25 mouse cellular contexts compared by ENCODE assay signal in the genomic region with DNA sequence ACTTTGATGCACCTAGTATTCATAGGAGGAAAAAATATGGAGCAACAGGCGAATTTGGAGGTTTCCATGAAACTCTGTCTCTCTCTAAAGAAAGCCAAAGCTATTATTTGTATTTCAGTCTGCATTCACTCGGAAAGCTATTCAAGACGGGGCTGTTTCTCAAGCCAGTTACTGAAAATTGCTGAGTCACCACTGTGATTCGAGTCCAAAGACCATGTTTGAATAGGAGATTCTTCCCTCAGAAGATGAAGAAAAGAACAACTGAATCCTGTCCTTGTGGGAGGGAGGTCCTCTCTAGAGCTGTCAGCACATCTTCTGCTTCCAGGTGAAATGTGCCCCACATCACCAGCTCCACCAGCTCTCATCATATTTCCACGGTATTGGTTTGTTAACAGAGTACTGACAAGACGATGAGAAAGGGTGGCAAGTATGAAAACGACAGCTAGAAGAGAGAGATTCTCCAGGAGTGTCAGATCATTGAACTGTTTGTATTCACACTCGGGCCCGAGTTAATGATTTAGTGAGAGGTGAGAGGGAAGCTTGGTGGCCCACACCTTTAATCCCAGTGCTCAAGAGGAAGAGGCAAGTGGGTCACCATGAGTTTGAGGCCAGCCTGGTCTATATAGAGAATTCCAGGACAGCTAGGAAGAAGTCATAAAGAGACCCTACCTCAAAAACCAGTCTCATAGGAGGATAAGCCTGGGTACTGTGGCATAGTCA.
DNase-seq lines count a peak whose midpoint lies in the region; ATAC-seq and TF ChIP-seq lines count a peak whose summit lies in the region.
"Had no signal": no experiment of that assay in that cellular context is flagged by ENCODE, and none has a peak within 500 bp of the region (broad histone marks: within the 10 kb centered on the region; RNA-seq: fewer than 3 reads in every experiment).

No protein-coding gene starts in this region.

- TF ChIP-seq CTCF in liver, adult 2 months (IDR thresholded peaks at IDR 0.05; ENCODE audit: low read depth, low read length) = no peak
- no peak for TF ChIP-seq CTCF in thymus, adult 2 months (IDR thresholded peaks at IDR 0.05; ENCODE audit: borderline replicate concordance, control insufficient read depth, extremely low read depth, insufficient read depth, low read length, poor library complexity)

- TF ChIP-seq POLR2A in liver, adult 2 months (IDR thresholded peaks at IDR 0.05; ENCODE audit: extremely low read depth, insufficient read depth, low read length) = no peak
- no peak for TF ChIP-seq POLR2A in thymus, adult 2 months (IDR thresholded peaks at IDR 0.05; ENCODE audit: control insufficient read depth, extremely low read depth, insufficient read depth, low read length, poor library complexity)

- H3K4me3 ChIP-seq in liver, adult 2 months (ENCODE audit: insufficient read depth, low read depth, low read length) = no peak overlapping the region
- no peak overlapping the region for H3K4me3 ChIP-seq in liver, embryonic 11.5 days (ENCODE audit: low read depth, low read length)
- H3K4me3 ChIP-seq in midbrain, embryonic 13.5 days (replicated peaks) = no peak overlapping the region
- no peak overlapping the region for H3K4me3 ChIP-seq in thymus, adult 2 months (ENCODE audit: control insufficient read depth, insufficient read depth, low read length)
- H3K4me3 ChIP-seq: embryonic facial prominence, embryonic 13.5 days; erythroblast, embryonic 14.5 days; heart, embryonic 10.5 days; heart, embryonic 15.5 days; lung, embryonic 15.5 days; megakaryocyte, embryonic 14.5 days had no signal

- no peaks in the 10 kb centered on the region for H3K79me2 ChIP-seq in liver, adult 2 months (ENCODE audit: control insufficient read depth, insufficient read depth, low read length)

- 0 out of 2 replicates have a peak overlapping the region, but pooled peaks have one; percentile 5 for H3K27ac ChIP-seq in liver, adult 2 months (replicated peaks; ENCODE audit: insufficient read depth, low read depth, low read length)
- no peak overlapping the region for H3K27ac ChIP-seq in liver, embryonic 11.5 days (ENCODE audit: low read depth, low read length)
- no peak overlapping the region for H3K27ac ChIP-seq in midbrain, embryonic 13.5 days
- H3K27ac ChIP-seq in thymus, adult 2 months (ENCODE audit: control insufficient read depth, insufficient read depth, low read length) = no peak overlapping the region
- H3K27ac ChIP-seq: embryonic facial prominence, embryonic 13.5 days; heart, embryonic 10.5 days; heart, embryonic 15.5 days; lung, embryonic 15.5 days had no signal

- no peak overlapping the region for H3K9ac ChIP-seq in liver, adult 2 months (ENCODE audit: low read depth, low read length)
- H3K9ac ChIP-seq in liver, embryonic 11.5 days (ENCODE audit: low read depth, low read length) = no peak overlapping the region
- H3K9ac ChIP-seq in midbrain, embryonic 13.5 days (replicated peaks) = no peak overlapping the region
- H3K9ac ChIP-seq: embryonic facial prominence, embryonic 13.5 days; forebrain, postnatal 0 days; heart, embryonic 15.5 days; lung, embryonic 15.5 days had no signal

- H3K36me3 ChIP-seq in liver, adult 2 months (ENCODE audit: control insufficient read depth, insufficient read depth, low read length) = no peaks in the 10 kb centered on the region
- H3K36me3 ChIP-seq in liver, embryonic 11.5 days (ENCODE audit: control insufficient read depth, insufficient read depth, low read length) = no peaks in the 10 kb centered on the region
- no peaks in the 10 kb centered on the region for H3K36me3 ChIP-seq in midbrain, embryonic 13.5 days
- H3K36me3 ChIP-seq in thymus, adult 2 months (ENCODE audit: control insufficient read depth, insufficient read depth, low read length) = no peaks in the 10 kb centered on the region
- H3K36me3 ChIP-seq: embryonic facial prominence, embryonic 13.5 days; heart, embryonic 10.5 days; heart, embryonic 15.5 days; lung, embryonic 15.5 days had no signal

- 0 out of 2 replicates have a peak, but pooled peaks have one; percentile 13 for ATAC-seq in frontal cortex, adult (ENCODE audit: low TSS enrichment)
- ATAC-seq in liver, embryonic 11.5 days (replicated peaks; ENCODE audit: low FRiP score) = no peak
- no peak for ATAC-seq in midbrain, embryonic 13.5 days
- ATAC-seq: forebrain, postnatal 0 days had no signal

- no peaks in the 10 kb centered on the region for H3K27me3 ChIP-seq in liver, adult 2 months (ENCODE audit: control insufficient read depth, insufficient read depth, low read length)
- H3K27me3 ChIP-seq in liver, embryonic 11.5 days (replicated peaks; ENCODE audit: control insufficient read depth, insufficient read depth, low read length) = no peaks in the 10 kb centered on the region
- H3K27me3 ChIP-seq in midbrain, embryonic 13.5 days = no peaks in the 10 kb centered on the region
- no peaks in the 10 kb centered on the region for H3K27me3 ChIP-seq in thymus, adult 2 months (ENCODE audit: control insufficient read depth, insufficient read depth, low read length)
- H3K27me3 ChIP-seq: embryonic facial prominence, embryonic 13.5 days; heart, embryonic 15.5 days; lung, embryonic 15.5 days had no signal

- H3K4me2 ChIP-seq in liver, embryonic 11.5 days = no peak overlapping the region
- no peak overlapping the region for H3K4me2 ChIP-seq in midbrain, embryonic 13.5 days (replicated peaks)
- H3K4me2 ChIP-seq: embryonic facial prominence, embryonic 13.5 days; heart, embryonic 15.5 days; lung, embryonic 15.5 days had no signal

- H3K9me3 ChIP-seq in liver, embryonic 11.5 days (ENCODE audit: control insufficient read depth, low read length) = no peaks in the 10 kb centered on the region
- no peaks in the 10 kb centered on the region for H3K9me3 ChIP-seq in midbrain, embryonic 13.5 days
- H3K9me3 ChIP-seq: embryonic facial prominence, embryonic 13.5 days; heart, embryonic 10.5 days; heart, embryonic 15.5 days; lung, embryonic 15.5 days had no signal

- WGBS in liver, adult 2 months = 32% methylated on average over 9 of the region's 9 CpGs
- 75% methylated on average over 9 of the region's 9 CpGs for WGBS in liver, embryonic 11.5 days
- WGBS in midbrain, embryonic 13.5 days = 88% methylated on average over 9 of the region's 9 CpGs
- 91% methylated on average over 9 of the region's 9 CpGs for WGBS in thymus, adult 2 months

- peaks cover 6% of the 10 kb centered on the region; the same call in 1 of the 2 replicates for H3K4me1 ChIP-seq in liver, adult 2 months (ENCODE audit: control insufficient read depth, insufficient read depth, low read length)
- peaks cover 5% of the 10 kb centered on the region for H3K4me1 ChIP-seq in liver, embryonic 11.5 days (replicated peaks; ENCODE audit: control insufficient read depth, insufficient read depth, low read length)
- peaks cover 30% of the 10 kb centered on the region for H3K4me1 ChIP-seq in midbrain, embryonic 13.5 days (replicated peaks)
- H3K4me1 ChIP-seq in thymus, adult 2 months (replicated peaks; ENCODE audit: control insufficient read depth, insufficient read depth, low read length) = no peaks in the 10 kb centered on the region
- H3K4me1 ChIP-seq: megakaryocyte, embryonic 14.5 days had no signal

- DNase-seq in frontal cortex, adult 2 months (ENCODE audit: extremely low spot score in 1 of 2, low spot score in 1 of 2) = no peak
- peak; percentile 55 for DNase-seq in liver, adult 2 months (ENCODE audit: extremely low read depth, low read depth, low spot score)
- no peak for DNase-seq in liver, embryonic 11.5 days (ENCODE audit: low spot score)
- peak; percentile 49 for DNase-seq in brain, adult 2 months (ENCODE audit: low read depth, low spot score)
- peak; percentile 77 for DNase-seq in yolk sac, embryonic 10.5 days (ENCODE audit: low spot score)
- DNase-seq in thymus, adult 2 months = no peak
- DNase-seq: adrenal gland, postnatal 10 days; cerebellum, adult 11-12 months; cerebellum, adult 9-11 months; embryo, embryonic 11 days; forebrain, postnatal 0 days; gastrocnemius, postnatal 14 days; kidney, postnatal 14 days; liver; lung, postnatal 36 days; midbrain, embryonic 14.5 days; thymus, postnatal 4 days had no signal

Comparison
In these comparisons a context has a peak if more than half of its experiments do, and no peak if none do; other contexts are left out.
1. DNase-seq: peak in liver, adult 2 months (single experiment), brain, adult 2 months (single experiment) and yolk sac, embryonic 10.5 days (single experiment); none in frontal cortex, adult 2 months (0 of 2), liver, embryonic 11.5 days (single experiment) and thymus, adult 2 months (single experiment).